Mouse (Mus musculus) cerebellum, adult 2 months (tissue): ENCODE measurements around the gene Serping1.
"Not testable (repeated sequence)": the region's sequence is repeated elsewhere in the genome, so short reads cannot be mapped to it uniquely, and the experiment has no call there.

Experiments
- CTCF ChIP-seq: fragments of 200-500 bp; IDR thresholded peaks from 2 replicates; pipeline ENCODE4 v1.5.1; 2011; ENCODE audit warnings: low read depth, mild to moderate bottlenecking, control low read depth, low read length, moderate library complexity, borderline replicate concordance; ENCODE audit not compliant: insufficient read depth
- POLR2A ChIP-seq: fragments of 200-500 bp; IDR thresholded peaks from 2 replicates; pipeline ENCODE4 v1.6.1; 2011; ENCODE audit warnings: low read length, control low read depth, borderline replicate concordance; ENCODE audit not compliant: insufficient read depth

- TF ChIP-seq CTCF, POLR2A: not testable (repeated sequence)
Observed at GRCm38 (mm10) chr2:84728191-84728590, 47.1 kb downstream of the Serping1 start.
